Mouse (Mus musculus) CD4-positive, CD25-positive, alpha-beta regulatory T cell, adult 4 months (primary cell): ENCODE data around the gene Maml3. TPM values are rescaled to one million over a fixed set of nuclear protein-coding genes. Genes with fewer than 3 reads are reported as not detected.
A peak's percentile ranks its signal among the peaks of the same experiment; 100 is the strongest.

Source experiments
- ATAC-seq: one replicate; pipeline ENCODE4 v1.8.0; 2017
- polyA plus RNA-seq, 2 experiments: library from polyadenylated mRNA; unstranded; fragments of 100-300 nt; shearing (Covaris generic); gene quantifications; one replicate each; pipeline ENCODE4 v1.2.1; 2017

Maml3 gene
- polyA plus RNA-seq, 2 experiments from 2014 or later: 0.56 to 0.62 TPM

GRCm38 (mm10) chr3:52090230-52090873 is 14.5 kb downstream of the Maml3 start:
- ATAC-seq: no peak

- ATAC-seq: peak; percentile 98
These were observed 16.2 kb downstream of the Maml3 start for GRCm38 (mm10) chr3:52088458-52089341.

GRCm38 (mm10) chr3:52087636-52088280 is 17.1 kb downstream of the Maml3 start:
- no peak for ATAC-seq

GRCm38 (mm10) chr3:52078763-52079162 is 26.1 kb downstream of the Maml3 start:
- ATAC-seq: no peak

GRCm38 (mm10) chr3:52073959-52074358 is 30.9 kb downstream of the Maml3 start:
- no peak for ATAC-seq

- ATAC-seq: no peak
These were observed 32.9 kb downstream of the Maml3 start for GRCm38 (mm10) chr3:52071996-52072395.

GRCm38 (mm10) chr3:52070163-52070478 is 34.8 kb downstream of the Maml3 start:
- ATAC-seq: no peak

GRCm38 (mm10) chr3:52069304-52070162 is 35.3 kb downstream of the Maml3 start:
- ATAC-seq: peak; percentile 97

GRCm38 (mm10) chr3:52068885-52069284 is 36.0 kb downstream of the Maml3 start:
- no peak for ATAC-seq

GRCm38 (mm10) chr3:52067181-52067580 is 37.7 kb downstream of the Maml3 start:
- no peak for ATAC-seq

GRCm38 (mm10) chr3:52066142-52066541 is 38.7 kb downstream of the Maml3 start:
- ATAC-seq: no peak

- ATAC-seq: no peak
These were observed 41.6 kb downstream of the Maml3 start for GRCm38 (mm10) chr3:52063261-52063655.

GRCm38 (mm10) chr3:52062389-52063260 is 42.3 kb downstream of the Maml3 start:
- no peak for ATAC-seq

- no peak for ATAC-seq
These were observed 43.1 kb downstream of the Maml3 start for GRCm38 (mm10) chr3:52061472-52062388.

- no peak for ATAC-seq
These were observed 44.0 kb downstream of the Maml3 start for GRCm38 (mm10) chr3:52060886-52061285.

- no peak for ATAC-seq
These were observed 53.1 kb downstream of the Maml3 start for GRCm38 (mm10) chr3:52051801-52052200.

- peak; percentile 25 for ATAC-seq
These were observed 56.8 kb downstream of the Maml3 start for GRCm38 (mm10) chr3:52048082-52048481.

GRCm38 (mm10) chr3:52047537-52047936 is 57.3 kb downstream of the Maml3 start:
- ATAC-seq: no peak

GRCm38 (mm10) chr3:52046895-52047372 is 57.9 kb downstream of the Maml3 start:
- ATAC-seq: peak; percentile 72

GRCm38 (mm10) chr3:52046027-52046700 is 58.7 kb downstream of the Maml3 start:
- peak; percentile 76 for ATAC-seq
